Mouse (Mus musculus) liver, postnatal 0 days (tissue): ENCODE data around the gene Smyd3. TPM values are rescaled to one million over a fixed set of nuclear protein-coding genes. Genes with fewer than 3 reads are reported as not detected.

ENCODE experiments used
- ATAC-seq: fragments of 200-750 bp; cut with Nextera tagmentation; 2 replicates; pipeline ENCODE4 v1.8.0; 2017; ENCODE audit warnings: mild to moderate bottlenecking, moderate library complexity
- DNase-seq: peaks from one replicate; pipeline ENCODE4 v3.0.0-alpha.2; 2016
- H3K27ac ChIP-seq: fragments of 300-500 bp; sonication (generic); 2 replicates; pipeline ENCODE4 v1.5.1; 2014; ENCODE audit warnings: antibody characterized with exemption, moderate library complexity, mild to moderate bottlenecking, low read depth
- H3K27me3 ChIP-seq: fragments of 300-500 bp; sonication (generic); 2 replicates; pipeline ENCODE4 v1.6.1; 2014; ENCODE audit warnings: low read length, control low read depth, mixed read lengths; ENCODE audit not compliant: insufficient read depth
- H3K36me3 ChIP-seq: fragments of 300-500 bp; sonication (generic); replicated peaks from 2 replicates; pipeline ENCODE4 v1.6.1; 2014; ENCODE audit warnings: mild to moderate bottlenecking, control low read depth, low read length, moderate library complexity, mixed read lengths; ENCODE audit not compliant: insufficient read depth
- H3K4me1 ChIP-seq: fragments of 300-500 bp; sonication (generic); 2 replicates; pipeline ENCODE4 v1.6.1; 2014; ENCODE audit warnings: antibody characterized with exemption, mild to moderate bottlenecking, control low read depth; ENCODE audit not compliant: insufficient read depth
- H3K4me2 ChIP-seq: fragments of 300-500 bp; sonication (generic); 2 replicates; pipeline ENCODE4 v1.6.1; 2014; ENCODE audit warnings: low read depth, mild to moderate bottlenecking, low read length, moderate library complexity, mixed read lengths
- H3K4me3 ChIP-seq: fragments of 300-500 bp; sonication (generic); 2 replicates; pipeline ENCODE4 v1.5.1; 2014; ENCODE audit warnings: low read depth, low read length
- H3K9ac ChIP-seq: fragments of 300-500 bp; sonication (generic); replicated peaks from 2 replicates; pipeline ENCODE4 v1.6.1; 2014; ENCODE audit warnings: mild to moderate bottlenecking, moderate library complexity
- H3K9me3 ChIP-seq: fragments of 300-500 bp; sonication (generic); 2 replicates; pipeline ENCODE4 v1.6.1; 2016; ENCODE audit warnings: mild to moderate bottlenecking, control low read depth, low read length, mixed read lengths
- CTCF ChIP-seq: sonication (generic); IDR thresholded peaks from 2 replicates; pipeline ENCODE4 v1.5.1; 2016; ENCODE audit warnings: antibody characterized with exemption, low read depth
- EP300 ChIP-seq: IDR thresholded peaks from 2 replicates; pipeline ENCODE4 v1.6.1; 2016; ENCODE audit warnings: antibody characterized with exemption, low read depth, mild to moderate bottlenecking
- WGBS: fragments of 180-500 bp; shearing (Covaris S2); extraction: QIAGEN DNeasy Blood & Tissue Kit; methylation state at CpG from one replicate; pipeline ENCODE4 v1.1.7; 2014; ENCODE audit not compliant: insufficient replicate concordance; 5-methylcytosine and 5-hydroxymethylcytosine counted together
- polyA plus RNA-seq: library from polyadenylated mRNA; unstranded; fragments of >200 nt; fragmentation: Nextera tagmentation; extraction: Ambion mirVana; gene quantifications from 2 replicates; pipeline ENCODE4 v1.2.1, GENCODE M21; 2015

The Smyd3 gene
- polyA plus RNA-seq, 1 experiment from 2014 or later: 5.1 TPM

GRCm38 (mm10) chr1:179282821-179283220 is 235.0 kb downstream of the Smyd3 start:
- Histone ChIP-seq H3K9ac (no peak overlapping the region), H3K36me3 (no peaks in the 10 kb centered on the region), H3K4me1 (no peaks in the 10 kb centered on the region), H3K9me3 (no peaks in the 10 kb centered on the region), H3K27ac (no peak overlapping the region), H3K27me3 (no peaks in the 10 kb centered on the region), H3K4me3 (no peak overlapping the region), H3K4me2 (no peak overlapping the region)
- ATAC-seq: no peak
- 74% methylated on average over 5 of the region's 5 CpGs for WGBS
- no peak for TF ChIP-seq CTCF
- TF ChIP-seq EP300: no peak
- DNase-seq: no peak

- Histone ChIP-seq H3K9ac (no peak overlapping the region), H3K27me3 (no peaks in the 10 kb centered on the region), H3K27ac (no peak overlapping the region), H3K4me2 (no peak overlapping the region), H3K4me1 (no peaks in the 10 kb centered on the region), H3K4me3 (no peak overlapping the region), H3K9me3 (no peaks in the 10 kb centered on the region), H3K36me3 (no peaks in the 10 kb centered on the region)
- ATAC-seq: no peak
- WGBS: 75% methylated on average over 13 of the region's 13 CpGs
- DNase-seq: no peak
- no peak for TF ChIP-seq EP300
- no peak for TF ChIP-seq CTCF
Observed at GRCm38 (mm10) chr1:179281401-179282121, 236.3 kb downstream of the Smyd3 start.

GRCm38 (mm10) chr1:179279116-179279515 is 238.7 kb downstream of the Smyd3 start:
- TF ChIP-seq EP300: no peak
- TF ChIP-seq CTCF: no peak

GRCm38 (mm10) chr1:179277346-179277745 is 240.5 kb downstream of the Smyd3 start:
- WGBS: 86% methylated on average over 9 of the region's 9 CpGs
- DNase-seq (no peak), ATAC-seq (no peak)
- Histone ChIP-seq H3K4me3 (no peak overlapping the region), H3K27me3 (no peaks in the 10 kb centered on the region), H3K36me3 (no peaks in the 10 kb centered on the region), H3K9ac (no peak overlapping the region), H3K9me3 (no peaks in the 10 kb centered on the region), H3K4me2 (no peak overlapping the region), H3K27ac (no peak overlapping the region), H3K4me1 (no peaks in the 10 kb centered on the region)
- no peak for TF ChIP-seq CTCF
- TF ChIP-seq EP300: no peak

More at GRCm38 (mm10) chr1:179279116-179279515, 238.7 kb downstream of the Smyd3 start:
- Histone ChIP-seq H3K4me1 (no peaks in the 10 kb centered on the region), H3K9ac (no peak overlapping the region), H3K4me3 (no peak overlapping the region), H3K27ac (no peak overlapping the region), H3K4me2 (no peak overlapping the region), H3K27me3 (no peaks in the 10 kb centered on the region), H3K9me3 (no peaks in the 10 kb centered on the region), H3K36me3 (no peaks in the 10 kb centered on the region)
- DNase-seq (no peak), ATAC-seq (no peak)
- 93% methylated on average over 4 of the region's 4 CpGs for WGBS

- TF ChIP-seq EP300: no peak
- no peak for TF ChIP-seq CTCF
- Histone ChIP-seq H3K4me3 (no peak overlapping the region), H3K27me3 (no peaks in the 10 kb centered on the region), H3K4me2 (no peak overlapping the region), H3K9me3 (no peaks in the 10 kb centered on the region), H3K27ac (no peak overlapping the region), H3K4me1 (no peaks in the 10 kb centered on the region), H3K36me3 (no peaks in the 10 kb centered on the region), H3K9ac (no peak overlapping the region)
- ATAC-seq (no peak), DNase-seq (no peak)
- 90% methylated on average over 1 of the region's 1 CpGs for WGBS
Observed at GRCm38 (mm10) chr1:179276866-179277265, 241.0 kb downstream of the Smyd3 start.

- H3K4me1 ChIP-seq: no peaks in the 10 kb centered on the region
- peaks cover 15% of the 10 kb centered on the region for H3K9me3 ChIP-seq
- 79% methylated on average over 4 of the region's 4 CpGs for WGBS
- H3K27ac ChIP-seq: no peak overlapping the region
- DNase-seq: no peak
- H3K4me3 ChIP-seq: no peak overlapping the region
- ATAC-seq: no peak
- no peak for TF ChIP-seq CTCF
- no peak for TF ChIP-seq EP300
- H3K4me2 ChIP-seq: no peak overlapping the region
- no peaks in the 10 kb centered on the region for H3K36me3 ChIP-seq
- H3K27me3 ChIP-seq: no peaks in the 10 kb centered on the region
- no peak overlapping the region for H3K9ac ChIP-seq
Observed at GRCm38 (mm10) chr1:179272926-179273325, 244.9 kb downstream of the Smyd3 start.

- H3K4me1 ChIP-seq: no peaks in the 10 kb centered on the region
- H3K27ac ChIP-seq: no peak overlapping the region
- H3K27me3 ChIP-seq: no peaks in the 10 kb centered on the region
- H3K4me2 ChIP-seq: no peak overlapping the region
- no peak overlapping the region for H3K4me3 ChIP-seq
- H3K9me3 ChIP-seq: peaks cover 15% of the 10 kb centered on the region
- TF ChIP-seq EP300 (no peak), CTCF (no peak)
- H3K9ac ChIP-seq: no peak overlapping the region
- ATAC-seq: no peak
- no peak for DNase-seq
- no peaks in the 10 kb centered on the region for H3K36me3 ChIP-seq
Observed at GRCm38 (mm10) chr1:179272351-179272750, 245.5 kb downstream of the Smyd3 start.
